Mouse (Mus musculus) spleen, postnatal 10 days (tissue): Measurements from ENCODE around the gene Hes6.
A peak's percentile ranks its signal among the peaks of the same experiment; 100 is the strongest.

ENCODE experiments used
- DNase-seq, 2 experiments: peaks; one replicate each; pipeline ENCODE4 v3.0.0; 2021 to 2022; ENCODE audit warnings: low spot score in 2 of 2

Gene Hes6

GRCm38 (mm10) chr1:91405406-91406169 lies 8.2 kb downstream of the Hes6 start:
- DNase-seq = no peak

GRCm38 (mm10) chr1:91404976-91405375 lies 8.9 kb downstream of the Hes6 start:
- DNase-seq = no peak

- DNase-seq = peak; percentile 74 to 84
Observed at GRCm38 (mm10) chr1:91398260-91399062, 15.4 kb downstream of the Hes6 start, which contains the start of gene Ilkap. Gene Ilkap (minus strand): TSS chr1:91398815.

GRCm38 (mm10) chr1:91397927-91398259 lies 15.9 kb downstream of the Hes6 start:
- DNase-seq = peak in 1 of 2 experiments; percentile 35

GRCm38 (mm10) chr1:91390369-91390768 lies 23.5 kb downstream of the Hes6 start:
- no peak for DNase-seq

- no peak for DNase-seq
Observed at GRCm38 (mm10) chr1:91381091-91381471, 32.8 kb downstream of the Hes6 start.

- DNase-seq = peak; percentile 74 to 90
Observed at GRCm38 (mm10) chr1:91380453-91381090, 33.3 kb downstream of the Hes6 start.

- DNase-seq = peak in 1 of 2 experiments; percentile 54
Observed at GRCm38 (mm10) chr1:91373414-91373835, 40.4 kb downstream of the Hes6 start.

- no peak for DNase-seq
Observed at GRCm38 (mm10) chr1:91370055-91370454, 43.8 kb downstream of the Hes6 start.

- DNase-seq = no peak
Observed at GRCm38 (mm10) chr1:91369408-91369807, 44.4 kb downstream of the Hes6 start.

- DNase-seq = no peak
Observed at GRCm38 (mm10) chr1:91367295-91367694, 46.5 kb downstream of the Hes6 start.

- DNase-seq = peak; percentile 89 to 90
Observed at GRCm38 (mm10) chr1:91366215-91367108, 47.4 kb downstream of the Hes6 start, which contains the start of gene Erfe. Gene Erfe (plus strand): TSS chr1:91366430.

- no peak for DNase-seq
Observed at GRCm38 (mm10) chr1:91365816-91366214, 48.0 kb downstream of the Hes6 start.

- DNase-seq = no peak
Observed at GRCm38 (mm10) chr1:91364822-91365644, 48.8 kb downstream of the Hes6 start.

GRCm38 (mm10) chr1:91362113-91362512 lies 51.7 kb downstream of the Hes6 start:
- no peak for DNase-seq
